Mouse (Mus musculus) forebrain, embryonic 14.5 days (tissue): ENCODE measurements around the gene Igfbp6. TPM values are rescaled to one million over a fixed set of nuclear protein-coding genes. Genes with fewer than 3 reads are reported as not detected.
A peak's percentile ranks its signal among the peaks of the same experiment; 100 is the strongest.

ENCODE experiments used
- ATAC-seq: fragments of 200-750 bp; cut with Nextera tagmentation; 2 replicates; pipeline ENCODE4 v1.8.0; 2017; ENCODE audit warnings: mild to moderate bottlenecking, moderate library complexity
- DNase-seq: peaks from one replicate; pipeline ENCODE4 v3.0.0-alpha.2; 2015; ENCODE audit warnings: low spot score
- H3K27ac ChIP-seq: fragments of 300-500 bp; sonication (generic); 2 replicates; pipeline ENCODE4 v1.5.1; 2014; ENCODE audit warnings: low read depth, mild to moderate bottlenecking, control low read depth, low read length, moderate library complexity
- H3K27me3 ChIP-seq: fragments of 300-500 bp; sonication (generic); replicated peaks from 2 replicates; pipeline ENCODE4 v1.6.1; 2014; ENCODE audit warnings: low read length, control low read depth, mixed read lengths; ENCODE audit not compliant: control insufficient read depth, insufficient read depth
- H3K36me3 ChIP-seq: fragments of 300-500 bp; sonication (generic); 2 replicates; pipeline ENCODE4 v1.6.1; 2014; ENCODE audit warnings: low read length, control low read depth; ENCODE audit not compliant: control insufficient read depth, insufficient read depth
- H3K4me1 ChIP-seq: fragments of 300-500 bp; sonication (generic); 2 replicates; pipeline ENCODE4 v1.6.1; 2014; ENCODE audit warnings: antibody characterized with exemption, low read length, control low read depth; ENCODE audit not compliant: control insufficient read depth, insufficient read depth
- H3K4me2 ChIP-seq: fragments of 300-500 bp; sonication (generic); 2 replicates; pipeline ENCODE4 v1.6.1; 2014; ENCODE audit warnings: mild to moderate bottlenecking, control low read depth, low read length
- H3K4me3 ChIP-seq: fragments of 300-500 bp; sonication (generic); 2 replicates; pipeline ENCODE4 v1.5.1; 2014; ENCODE audit warnings: low read depth, low read length, control low read depth
- H3K9ac ChIP-seq: fragments of 300-500 bp; sonication (generic); 2 replicates; pipeline ENCODE4 v1.6.1; 2014; ENCODE audit warnings: mild to moderate bottlenecking, low read length, control low read depth, moderate library complexity
- H3K9me3 ChIP-seq: fragments of 300-500 bp; sonication (generic); replicated peaks from 2 replicates; pipeline ENCODE4 v1.6.1; 2016; ENCODE audit warnings: low read length, control low read depth, mixed read lengths; ENCODE audit not compliant: control insufficient read depth
- WGBS: fragments of 180-500 bp; shearing (Covaris S2); extraction: QIAGEN DNeasy Blood & Tissue Kit; methylation state at CpG from one replicate; pipeline ENCODE4 v1.1.7; 2014; 5-methylcytosine and 5-hydroxymethylcytosine counted together
- polyA plus RNA-seq: library from polyadenylated mRNA; unstranded; fragments of >200 nt; fragmentation: Nextera tagmentation; extraction: Ambion mirVana; gene quantifications from 2 replicates; pipeline ENCODE4 v1.2.1, GENCODE M21; 2014

The Igfbp6 gene
- polyA plus RNA-seq, 1 experiment from 2014 or later: 1.3 TPM

GRCm38 (mm10) chr15:102114651-102115260, 29.4 kb upstream of the Igfbp6 start:
- Histone ChIP-seq H3K4me1 (peaks cover 7% of the 10 kb centered on the region), H3K4me3 (no peak overlapping the region), H3K9me3 (no peaks in the 10 kb centered on the region), H3K27me3 (no peaks in the 10 kb centered on the region), H3K9ac (no peak overlapping the region), H3K36me3 (peaks cover 47% of the 10 kb centered on the region), H3K27ac (no peak overlapping the region), H3K4me2 (no peak overlapping the region)
- WGBS: 87% methylated on average over 7 of the region's 7 CpGs
- no peak for DNase-seq
- no peak for ATAC-seq

- peaks cover 57% of the 10 kb centered on the region for H3K36me3 ChIP-seq
- 63% methylated on average over 9 of the region's 9 CpGs for WGBS
- no peaks in the 10 kb centered on the region for H3K27me3 ChIP-seq
- H3K4me3 ChIP-seq: no peak overlapping the region
- ATAC-seq (no peak), DNase-seq (no peak)
- H3K27ac ChIP-seq: peak overlapping the region; percentile 85
- no peak overlapping the region for H3K9ac ChIP-seq
- H3K9me3 ChIP-seq: no peaks in the 10 kb centered on the region
- peaks cover 7% of the 10 kb centered on the region for H3K4me1 ChIP-seq
- H3K4me2 ChIP-seq: no peak overlapping the region
Observed at GRCm38 (mm10) chr15:102115731-102116231, 28.4 kb upstream of the Igfbp6 start.

GRCm38 (mm10) chr15:102116753-102117415, 27.3 kb upstream of the Igfbp6 start:
- DNase-seq (peak; percentile 79), ATAC-seq (peak; percentile 79)
- no peaks in the 10 kb centered on the region for H3K27me3 ChIP-seq
- H3K4me2 ChIP-seq: no peak overlapping the region
- WGBS: 48% methylated on average over 11 of the region's 11 CpGs
- H3K4me1 ChIP-seq: peaks cover 7% of the 10 kb centered on the region
- peak overlapping the region; percentile 18 for H3K9ac ChIP-seq
- peak overlapping the region; percentile 85 for H3K27ac ChIP-seq
- H3K36me3 ChIP-seq: peaks cover 68% of the 10 kb centered on the region
- H3K4me3 ChIP-seq: no peak overlapping the region
- no peaks in the 10 kb centered on the region for H3K9me3 ChIP-seq

GRCm38 (mm10) chr15:102117461-102118443, 26.4 kb upstream of the Igfbp6 start:
- H3K4me3 ChIP-seq: no peak overlapping the region
- no peak for ATAC-seq
- peak overlapping the region; percentile 85 for H3K27ac ChIP-seq
- H3K9me3 ChIP-seq: no peaks in the 10 kb centered on the region
- WGBS: 80% methylated on average over 19 of the region's 19 CpGs
- no peak overlapping the region for H3K4me2 ChIP-seq
- peaks cover 7% of the 10 kb centered on the region for H3K4me1 ChIP-seq
- no peaks in the 10 kb centered on the region for H3K27me3 ChIP-seq
- peaks cover 72% of the 10 kb centered on the region for H3K36me3 ChIP-seq
- no peak for DNase-seq
- H3K9ac ChIP-seq: no peak overlapping the region; the same call in 1 of the 2 replicates

GRCm38 (mm10) chr15:102118591-102118990, 25.6 kb upstream of the Igfbp6 start:
- H3K4me1 ChIP-seq: peaks cover 7% of the 10 kb centered on the region
- no peak overlapping the region for H3K9ac ChIP-seq
- 77% methylated on average over 4 of the region's 4 CpGs for WGBS
- no peaks in the 10 kb centered on the region for H3K9me3 ChIP-seq
- no peak overlapping the region for H3K27ac ChIP-seq
- no peaks in the 10 kb centered on the region for H3K27me3 ChIP-seq
- H3K4me2 ChIP-seq: no peak overlapping the region
- H3K36me3 ChIP-seq: peaks cover 77% of the 10 kb centered on the region
- no peak for DNase-seq
- ATAC-seq: no peak
- no peak overlapping the region for H3K4me3 ChIP-seq

GRCm38 (mm10) chr15:102119121-102119830, 24.9 kb upstream of the Igfbp6 start:
- H3K4me1 ChIP-seq: peaks cover 7% of the 10 kb centered on the region
- no peak overlapping the region for H3K9ac ChIP-seq
- WGBS: 84% methylated on average over 8 of the region's 8 CpGs

GRCm38 (mm10) chr15:102119831-102120170, 24.4 kb upstream of the Igfbp6 start:
- WGBS: 63% methylated on average over 2 of the region's 2 CpGs
- Histone ChIP-seq H3K4me3 (no peak overlapping the region), H3K4me1 (peaks cover 7% of the 10 kb centered on the region), H3K27me3 (no peaks in the 10 kb centered on the region), H3K4me2 (no peak overlapping the region), H3K27ac (0 out of 2 replicates have a peak overlapping the region, but pooled peaks have one; percentile 9), H3K9ac (no peak overlapping the region), H3K36me3 (peaks cover 84% of the 10 kb centered on the region), H3K9me3 (no peaks in the 10 kb centered on the region)
- DNase-seq (no peak), ATAC-seq (no peak)

More at GRCm38 (mm10) chr15:102119121-102119830, 24.9 kb upstream of the Igfbp6 start:
- Histone ChIP-seq H3K27ac (0 out of 2 replicates have a peak overlapping the region, but pooled peaks have one; percentile 9), H3K4me3 (no peak overlapping the region), H3K36me3 (peaks cover 79% of the 10 kb centered on the region), H3K4me2 (no peak overlapping the region), H3K9me3 (no peaks in the 10 kb centered on the region), H3K27me3 (no peaks in the 10 kb centered on the region)
- no peak for DNase-seq
- ATAC-seq: no peak

- no peak overlapping the region for H3K4me2 ChIP-seq
- no peak overlapping the region for H3K4me3 ChIP-seq
- H3K4me1 ChIP-seq: peaks cover 7% of the 10 kb centered on the region
- H3K27me3 ChIP-seq: no peaks in the 10 kb centered on the region
- no peaks in the 10 kb centered on the region for H3K9me3 ChIP-seq
- H3K9ac ChIP-seq: no peak overlapping the region
- 89% methylated on average over 5 of the region's 5 CpGs for WGBS
- no peak for DNase-seq
- peaks cover 85% of the 10 kb centered on the region for H3K36me3 ChIP-seq
- ATAC-seq: no peak
- no peak overlapping the region for H3K27ac ChIP-seq
Observed at GRCm38 (mm10) chr15:102120530-102120929, 23.6 kb upstream of the Igfbp6 start.
